Mouse (Mus musculus) embryo, embryonic 9.5 days (tissue): ENCODE measurements around the gene Plagl1.

Experiments used
- DNase-seq: peaks from one replicate; pipeline ENCODE4 v3.0.0-alpha.2; 2017; ENCODE audit errors: extremely low spot score

The Plagl1 gene

DNA sequence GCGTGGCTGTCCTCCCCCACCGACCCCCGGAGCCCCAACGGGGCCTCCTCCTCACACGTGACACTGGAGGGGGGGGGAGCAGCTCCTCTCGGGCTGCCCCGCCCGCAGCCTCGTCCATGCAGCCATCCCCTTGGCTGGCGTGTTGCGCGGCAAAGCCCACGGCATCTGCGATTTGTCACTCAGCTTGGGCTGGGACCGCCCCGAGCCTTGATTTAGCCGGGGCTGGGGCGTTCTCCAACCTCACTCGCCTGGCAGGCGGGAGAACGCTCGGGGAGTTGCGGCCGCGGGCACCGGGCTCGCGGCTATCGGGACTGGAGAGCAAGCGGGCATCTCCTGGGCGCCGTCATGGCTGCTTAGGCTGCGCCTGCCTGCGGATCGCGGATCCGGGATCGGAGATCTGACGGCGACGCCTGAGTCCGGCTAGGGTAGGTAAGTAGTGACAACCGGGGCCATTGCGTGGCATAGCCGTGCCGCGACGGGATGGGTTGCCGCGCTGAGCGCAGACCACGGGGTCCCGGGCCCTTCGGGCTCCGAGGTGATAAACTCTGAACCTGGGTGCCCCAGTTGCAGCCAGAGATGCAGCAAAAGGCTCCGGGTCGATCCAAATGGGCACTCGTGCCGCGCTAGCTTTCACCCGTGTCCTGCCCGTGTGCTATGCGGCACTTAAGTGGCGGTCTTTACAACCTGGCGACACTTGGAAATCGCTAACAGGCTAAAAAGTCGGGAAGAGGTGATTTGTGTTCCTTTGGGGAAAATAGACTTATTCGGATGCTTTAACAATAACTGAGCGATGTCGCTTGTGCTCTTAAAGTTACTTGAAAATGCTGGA lies 30.5 kb downstream of the Plagl1 start:
- DNase-seq, result peak; percentile 77

- no peak for DNase-seq
Measured at GRCm38 (mm10) chr10:13092996-13093395, 32.7 kb downstream of the Plagl1 start.

DNA sequence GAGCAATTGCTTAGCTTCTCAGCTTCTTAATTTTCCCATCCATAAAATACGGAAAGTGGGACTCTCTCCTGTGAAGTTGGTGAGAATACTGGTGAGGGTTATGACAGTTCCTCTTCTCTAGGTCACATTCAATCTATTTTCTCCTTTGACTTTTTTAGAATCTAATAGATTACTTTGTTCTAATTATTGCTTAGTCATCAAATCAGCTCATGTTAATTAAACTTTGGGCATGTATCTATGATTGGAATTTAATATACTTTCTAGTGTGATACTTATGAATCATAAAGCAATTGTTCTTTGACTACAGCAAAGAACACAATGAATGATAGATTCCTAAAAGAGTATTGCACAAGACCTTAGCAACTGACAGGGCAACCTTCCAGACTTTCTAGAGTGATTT lies 38.6 kb downstream of the Plagl1 start:
- no peak for DNase-seq

- DNase-seq, result no peak
Measured at GRCm38 (mm10) chr10:13100061-13100648, 39.9 kb downstream of the Plagl1 start.

GRCm38 (mm10) chr10:13102360-13102759 lies 42.1 kb downstream of the Plagl1 start:
- no peak for DNase-seq

- DNase-seq, result no peak
Measured at GRCm38 (mm10) chr10:13103838-13104237, 43.5 kb downstream of the Plagl1 start.

DNA sequence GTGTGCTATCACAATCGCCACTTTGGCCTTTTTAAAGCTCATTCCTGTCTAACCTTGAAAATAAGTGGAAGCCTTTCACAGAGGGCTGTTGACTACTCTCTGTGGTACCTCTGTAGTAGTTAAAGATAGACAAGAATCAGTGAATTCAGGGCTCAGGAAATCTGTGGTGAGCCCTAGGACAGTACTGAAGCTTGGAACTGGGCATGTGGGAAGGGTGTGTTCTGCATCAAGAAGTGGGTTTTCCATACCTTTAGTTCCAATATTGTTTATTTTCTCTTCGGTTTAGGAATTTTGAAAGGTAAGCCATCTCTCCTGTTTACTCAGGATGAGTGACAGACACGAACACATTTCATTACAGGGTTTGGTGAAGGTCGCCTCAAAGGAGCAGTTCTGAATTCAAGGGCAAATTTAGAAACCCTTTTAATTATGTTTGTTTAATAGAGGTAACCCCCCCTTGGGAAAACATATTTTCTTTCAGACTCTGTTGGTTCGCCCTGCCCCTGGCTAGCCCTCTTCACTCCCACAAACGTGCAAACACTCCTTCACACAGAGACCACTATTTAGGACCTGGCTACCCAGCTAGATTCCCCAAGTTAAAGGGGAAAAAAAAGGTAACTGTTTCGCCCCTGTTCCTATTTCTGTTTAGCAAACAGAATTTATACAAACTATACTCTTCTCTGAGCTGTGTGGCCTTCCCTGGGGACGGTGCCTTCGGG lies 46.8 kb downstream of the Plagl1 start:
- DNase-seq, result no peak

GRCm38 (mm10) chr10:13108021-13108548 lies 47.8 kb downstream of the Plagl1 start:
- DNase-seq, result peak; percentile 70

GRCm38 (mm10) chr10:13108847-13109246 lies 48.5 kb downstream of the Plagl1 start:
- DNase-seq, result no peak

DNA sequence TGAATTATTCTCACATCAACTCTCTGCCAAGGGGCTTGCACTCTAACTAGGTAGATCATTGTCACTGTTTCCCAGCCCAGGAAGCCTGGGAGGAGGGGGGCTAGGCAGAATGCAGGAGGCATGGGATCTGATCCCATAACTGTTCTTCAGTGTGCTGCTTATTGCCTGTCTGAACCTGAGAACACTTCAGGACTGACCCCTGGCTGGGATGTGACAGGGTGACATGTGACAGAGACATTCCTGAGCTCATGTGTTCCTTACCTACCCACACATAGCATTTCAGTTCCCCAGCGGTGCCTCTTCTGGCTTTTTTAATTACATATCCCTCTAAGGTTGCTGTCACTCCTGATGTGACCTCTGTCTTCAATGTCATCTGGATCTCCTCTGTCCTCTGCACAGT lies 49.5 kb downstream of the Plagl1 start:
- no peak for DNase-seq

- DNase-seq, result no peak
Measured at GRCm38 (mm10) chr10:13112849-13113248, 52.5 kb downstream of the Plagl1 start.

- no peak for DNase-seq
Measured at GRCm38 (mm10) chr10:13113641-13114040, 53.3 kb downstream of the Plagl1 start.

DNA sequence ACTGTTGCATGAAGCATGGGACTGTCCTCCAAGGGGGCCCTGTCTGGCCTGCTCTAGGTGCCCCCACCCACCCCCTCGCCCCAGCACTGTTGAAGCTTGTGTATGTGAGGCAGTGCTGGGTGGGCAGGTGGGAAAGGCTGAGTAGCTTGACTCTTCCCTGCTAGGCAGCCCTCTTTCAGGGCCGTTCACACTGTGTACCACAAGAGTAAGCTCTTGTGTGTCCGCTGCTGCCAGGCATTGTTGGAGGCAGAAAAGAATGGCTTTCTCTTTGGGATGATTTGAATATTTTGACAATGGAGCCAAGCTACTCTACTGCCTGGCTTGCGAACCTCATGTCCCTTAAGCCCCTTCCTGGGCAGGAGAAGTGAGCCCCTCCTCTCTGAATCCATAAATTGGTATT lies 54.7 kb downstream of the Plagl1 start:
- peak; percentile 42 for DNase-seq

- peak; percentile 68 for DNase-seq
Measured at GRCm38 (mm10) chr10:13116706-13117665, 56.7 kb downstream of the Plagl1 start.

DNA sequence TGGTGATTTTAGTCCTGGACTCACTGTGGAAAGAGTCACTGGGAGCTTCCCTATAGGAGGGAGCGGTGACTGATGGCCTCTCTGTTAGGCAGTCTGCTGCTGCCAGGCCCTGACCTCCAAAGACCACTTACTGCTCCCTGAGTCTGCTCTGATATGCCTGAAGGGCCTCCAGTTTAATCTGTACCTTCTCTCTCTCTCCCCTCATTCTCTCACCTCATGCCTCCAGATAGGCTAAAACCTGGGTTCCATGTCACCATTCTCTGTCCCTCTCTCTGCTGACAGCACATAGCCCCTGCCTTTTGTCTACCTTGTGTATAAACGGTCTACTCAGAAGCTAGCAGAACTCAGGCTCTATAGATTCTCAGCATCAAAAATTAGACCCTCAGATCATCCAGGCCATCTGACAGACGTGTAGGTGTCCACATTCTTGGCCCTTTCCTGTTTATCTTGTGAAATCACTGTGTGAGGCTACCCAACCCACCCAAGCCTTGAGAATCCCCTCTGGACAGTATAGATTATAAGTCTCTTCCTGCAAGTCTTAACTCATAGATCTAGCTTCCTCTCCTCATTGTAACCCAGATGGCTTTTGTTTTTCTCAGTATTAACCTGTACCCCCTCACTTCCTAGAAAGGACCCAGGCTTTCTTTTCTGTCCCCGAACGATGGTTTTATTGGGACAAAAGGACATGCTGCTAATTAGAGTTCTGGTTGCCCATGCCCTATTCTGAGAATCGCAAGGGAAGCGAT lies 57.9 kb downstream of the Plagl1 start:
- DNase-seq, result no peak

DNA sequence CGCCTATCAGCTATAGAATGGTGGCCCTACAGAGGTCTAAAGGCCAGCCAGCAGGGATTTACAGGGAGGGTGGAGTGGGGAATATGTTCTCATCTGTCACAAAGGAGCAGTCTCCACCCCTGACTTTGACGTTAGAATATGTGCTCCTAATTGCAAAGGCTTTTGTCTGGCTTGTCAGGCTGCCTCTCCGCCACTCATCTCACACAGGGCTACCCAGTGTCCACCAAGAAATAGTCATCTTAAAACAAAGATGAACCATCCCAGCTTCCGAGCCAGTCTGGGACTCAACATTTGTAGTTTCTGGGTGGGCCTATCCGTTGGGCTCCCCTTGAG lies 58.4 kb downstream of the Plagl1 start:
- DNase-seq, result peak; percentile 54

DNA sequence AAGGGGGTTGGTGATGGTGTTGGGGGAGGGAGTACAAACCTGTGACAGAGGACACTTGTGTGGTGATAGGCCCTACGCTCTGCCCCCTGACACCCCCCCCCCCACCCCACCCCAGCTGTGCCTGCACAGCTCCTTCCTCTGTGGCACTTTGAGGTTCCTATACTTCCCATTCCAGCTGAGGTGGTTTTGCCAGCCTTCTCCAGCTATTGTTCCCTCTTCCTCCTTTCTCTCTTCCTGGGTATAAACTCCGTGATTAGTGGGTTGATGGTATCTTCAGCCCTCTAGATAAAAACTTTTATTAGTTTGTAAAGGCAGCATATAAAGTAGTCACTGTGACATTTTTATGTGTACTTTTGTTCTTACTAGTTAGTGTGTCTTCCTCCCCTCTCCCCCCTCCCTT lies 59.0 kb downstream of the Plagl1 start:
- no peak for DNase-seq

GRCm38 (mm10) chr10:13125811-13126210 lies 65.5 kb downstream of the Plagl1 start:
- no peak for DNase-seq

DNA sequence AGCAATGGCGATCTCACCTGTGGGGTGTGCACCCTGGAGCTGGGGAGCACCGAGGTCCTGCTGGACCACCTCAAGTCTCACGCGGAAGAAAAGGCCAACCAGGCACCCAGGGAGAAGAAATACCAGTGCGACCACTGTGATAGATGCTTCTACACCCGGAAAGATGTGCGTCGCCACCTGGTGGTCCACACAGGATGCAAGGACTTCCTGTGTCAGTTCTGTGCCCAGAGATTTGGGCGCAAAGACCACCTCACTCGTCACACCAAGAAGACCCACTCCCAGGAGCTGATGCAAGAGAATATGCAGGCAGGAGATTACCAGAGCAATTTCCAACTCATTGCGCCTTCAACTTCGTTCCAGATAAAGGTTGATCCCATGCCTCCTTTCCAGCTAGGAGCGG lies 67.0 kb downstream of the Plagl1 start:
- DNase-seq, result no peak

- no peak for DNase-seq
Measured at GRCm38 (mm10) chr10:13127946-13128345, 67.6 kb downstream of the Plagl1 start.

DNA sequence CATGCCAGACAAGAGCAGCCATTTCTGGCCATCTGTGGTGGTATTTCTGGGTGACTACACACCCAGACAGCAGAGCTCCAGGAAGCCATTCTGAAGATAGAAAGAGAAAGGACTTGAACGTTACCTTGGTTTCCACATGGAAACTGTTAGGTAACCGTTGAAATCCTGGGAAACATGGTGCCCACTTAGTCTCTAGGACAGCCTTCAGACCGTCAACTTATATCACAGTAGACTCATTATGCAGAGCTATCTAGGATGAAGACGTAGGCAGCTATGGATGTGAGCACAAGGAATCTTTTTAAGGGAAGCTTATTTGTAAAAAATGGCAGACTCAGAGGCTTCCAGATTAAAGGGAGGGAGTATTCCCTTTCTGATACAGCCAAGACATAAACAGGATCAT lies 73.5 kb downstream of the Plagl1 start:
- DNase-seq, result no peak
